Mouse (Mus musculus) kidney, postnatal 10 days (tissue): ENCODE measurements at regions not wholly inside any gene's neighbourhood (a gene's known extent, or its start where the extent isn't known, plus 50 kb on each side); places are given as distances from the start of the nearest gene placed in this dataset.
A peak's percentile ranks its signal among the peaks of the same experiment; 100 is the strongest.

Experiments used
- DNase-seq: peaks from one replicate; pipeline ENCODE4 v3.0.0; 2021; ENCODE audit warnings: mixed read lengths

DNA sequence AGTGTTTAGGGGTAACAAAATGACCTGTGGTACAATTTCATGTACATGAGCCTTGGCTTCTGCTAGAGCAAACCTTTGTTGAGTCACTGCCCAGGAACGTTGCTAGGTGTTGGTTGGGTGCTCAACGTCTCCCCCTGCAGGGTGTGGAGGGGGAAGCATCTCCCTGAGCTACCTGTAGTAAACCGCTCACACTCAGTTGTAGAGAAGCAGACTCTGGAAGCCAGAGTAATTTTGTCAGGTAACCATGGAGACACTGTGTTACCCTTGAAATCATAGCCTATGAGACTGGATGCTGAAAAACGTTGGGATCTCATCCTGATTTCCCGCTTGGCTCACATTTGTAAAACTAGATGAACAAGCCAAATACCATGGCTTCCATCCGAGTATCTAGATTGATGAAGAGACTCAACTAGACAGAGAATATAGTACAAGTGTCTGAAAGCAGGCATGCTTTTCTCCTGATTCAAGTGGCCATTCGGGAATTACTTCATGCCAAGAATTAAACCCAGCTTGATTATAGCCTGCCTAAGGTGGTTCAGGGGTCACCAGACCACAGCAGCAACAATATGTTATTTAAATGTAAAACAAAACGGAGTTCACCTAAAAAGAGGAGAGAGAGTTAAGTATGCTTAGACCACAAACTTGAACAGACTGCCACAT lies 63.7 kb upstream of the Ctla4 start:
- peak; percentile 57 for DNase-seq

GRCm38 (mm10) chr1:60824218-60825125 lies 62.3 kb upstream of the Ctla4 start:
- no peak for DNase-seq

DNA sequence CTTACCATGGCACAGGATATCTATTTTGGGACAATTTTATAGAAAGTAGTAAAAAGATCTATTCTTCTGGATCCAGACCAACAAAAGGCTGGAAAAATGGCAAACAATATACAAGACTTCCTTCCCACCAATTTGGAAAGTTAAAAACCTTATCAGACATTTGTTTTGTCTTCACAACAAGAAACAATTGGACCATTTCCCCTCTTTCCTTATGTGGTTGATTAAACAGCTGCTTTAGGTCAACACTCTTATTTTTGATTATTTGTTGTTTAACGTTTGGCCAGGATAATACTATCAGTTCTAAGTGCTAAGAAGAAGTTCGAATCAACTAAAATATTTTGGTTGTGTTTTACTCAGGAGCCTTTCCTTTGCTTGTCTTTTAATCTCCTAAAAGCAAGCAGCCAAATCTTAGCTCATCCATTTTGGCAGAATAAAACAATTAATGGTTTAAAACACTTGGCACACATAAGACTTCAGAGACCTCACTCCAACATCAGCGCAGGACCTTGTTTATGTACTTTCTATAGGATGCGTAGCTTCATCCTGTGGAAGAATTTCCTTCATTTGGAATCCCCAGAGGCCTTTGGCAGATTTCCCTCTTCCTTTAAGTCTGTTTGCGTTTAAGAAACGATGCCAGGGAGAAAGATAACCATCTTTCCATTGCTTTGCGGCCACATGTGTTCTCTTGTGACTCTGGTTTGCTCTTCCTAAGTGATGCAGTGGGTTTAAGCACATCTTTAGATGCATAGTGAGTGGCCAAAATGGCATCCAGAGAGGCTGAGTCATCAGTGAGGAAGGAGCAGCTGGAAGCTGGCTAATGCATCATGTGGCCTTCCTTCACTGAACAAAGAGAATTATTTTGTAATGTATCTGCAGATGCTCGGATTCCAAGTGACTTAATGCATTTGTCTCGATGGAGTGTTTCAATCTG lies 61.3 kb upstream of the Ctla4 start:
- DNase-seq = no peak

DNA sequence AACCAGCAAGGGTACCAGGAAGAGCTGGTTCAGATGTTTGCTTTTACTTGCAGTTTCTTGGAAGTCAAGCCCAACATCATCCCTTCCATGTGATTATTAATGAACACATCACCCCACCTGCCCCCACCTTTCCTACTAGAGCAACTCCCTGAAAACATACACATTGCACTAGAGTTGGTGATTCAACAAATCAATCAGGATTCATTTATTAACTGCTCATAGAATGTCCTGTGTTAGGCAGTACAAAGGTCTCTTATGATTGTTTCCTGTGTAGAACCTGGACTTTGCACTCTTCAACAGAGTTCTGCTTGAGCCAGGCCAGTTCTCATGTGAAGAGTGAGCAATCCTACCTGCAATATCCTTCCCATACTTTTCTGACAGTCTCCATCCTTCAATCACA lies 59.8 kb upstream of the Ctla4 start:
- DNase-seq = no peak

DNA sequence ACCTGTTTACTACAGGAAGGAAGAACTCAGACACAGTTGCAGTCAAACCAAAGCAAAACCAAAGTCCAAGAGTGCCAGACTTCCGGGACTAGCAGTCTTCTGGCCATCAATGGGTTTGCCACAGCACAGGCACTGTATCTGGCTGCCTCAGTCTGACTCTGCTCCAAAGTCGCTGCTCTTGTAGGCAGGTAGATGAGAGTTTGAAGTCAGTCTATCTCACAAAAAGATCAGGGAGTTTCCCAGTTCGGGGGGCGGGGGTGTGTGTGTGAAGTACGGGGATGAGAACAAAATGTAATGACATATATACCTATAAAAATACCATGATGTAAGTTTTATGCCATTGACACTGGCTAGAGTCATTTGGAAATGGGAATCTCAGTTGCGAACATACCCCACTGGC lies 58.6 kb upstream of the Ctla4 start:
- DNase-seq = no peak

GRCm38 (mm10) chr1:60829849-60830248 lies 57.0 kb upstream of the Ctla4 start:
- no peak for DNase-seq

DNA sequence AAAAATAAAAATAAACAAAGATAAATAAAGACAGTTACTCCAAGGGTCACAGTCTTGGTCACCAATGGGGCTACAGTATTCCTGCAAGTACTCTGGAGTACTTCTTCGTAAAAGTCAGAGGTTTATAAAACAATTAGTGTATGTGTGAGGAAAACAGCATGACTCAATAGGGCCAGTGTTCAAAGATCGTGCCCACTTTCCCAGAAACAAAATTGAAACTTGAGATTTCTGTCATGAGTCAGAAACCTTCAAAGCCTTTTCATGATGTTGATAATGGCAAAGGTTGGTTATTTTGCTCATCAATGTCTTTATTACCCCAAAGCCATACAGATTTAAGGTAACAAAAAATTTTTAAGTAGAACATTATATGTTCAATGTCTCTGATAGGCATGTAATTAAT lies 53.1 kb upstream of the Ctla4 start:
- DNase-seq = no peak
